Mouse (Mus musculus) right cerebral cortex, postnatal 10 days (tissue): ENCODE results near the gene Mtch1.
A peak's percentile ranks its signal among the peaks of the same experiment; 100 is the strongest.
"Not testable (repeated sequence)": the region's sequence is repeated elsewhere in the genome, so short reads cannot be mapped to it uniquely, and the experiment has no call there.

Experiments
- DNase-seq, 2 experiments: peaks; one replicate each; pipeline ENCODE4 v3.0.0; 2021; ENCODE audit warnings: low spot score in 2 of 2

Gene Mtch1

GRCm38 (mm10) chr17:29336266-29336990 lies 11.3 kb downstream of the Mtch1 start:
- DNase-seq, result peak in 1 of 2 experiments; percentile 25

- DNase-seq, result peak in 1 of 2 experiments; percentile 37
Observed at GRCm38 (mm10) chr17:29332186-29332685, 15.5 kb downstream of the Mtch1 start.

DNA sequence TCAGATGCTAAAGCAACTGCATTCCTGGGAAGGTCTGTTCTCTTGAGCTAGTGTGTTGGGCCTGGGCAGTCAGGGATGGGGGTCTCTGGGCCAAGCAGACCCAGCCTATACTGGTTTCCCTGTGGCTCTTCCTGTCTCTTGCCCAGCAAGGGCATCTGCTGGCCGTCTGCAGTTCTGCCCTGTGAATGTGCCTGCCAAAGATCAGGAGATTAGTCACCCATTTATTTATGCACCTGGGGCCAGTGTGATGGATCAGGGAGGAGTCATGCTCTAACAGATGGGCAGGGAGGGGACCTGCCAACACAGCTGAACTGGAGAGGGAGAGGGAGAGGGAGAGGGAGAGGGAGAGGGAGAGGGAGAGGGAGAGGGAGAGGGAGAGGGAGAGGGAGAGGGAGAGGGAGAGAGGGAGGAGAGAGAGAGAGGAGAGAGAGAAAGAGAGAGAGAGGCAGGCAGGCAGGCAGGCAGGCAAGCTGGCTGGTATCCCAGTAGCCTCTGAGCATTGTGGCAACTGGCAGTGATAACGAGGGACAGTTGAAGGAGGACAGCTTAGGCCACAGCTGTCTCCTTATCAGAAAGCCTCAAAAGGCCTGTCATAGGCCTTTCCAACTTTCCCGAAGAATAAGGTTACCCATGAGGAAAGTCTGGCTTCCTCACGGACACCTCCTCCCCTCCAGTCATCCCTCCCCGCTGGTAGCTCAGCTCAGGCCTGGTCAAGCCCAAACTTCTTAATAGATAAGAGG lies 16.9 kb downstream of the Mtch1 start:
- peak in 1 of 2 experiments; percentile 35 for DNase-seq

DNA sequence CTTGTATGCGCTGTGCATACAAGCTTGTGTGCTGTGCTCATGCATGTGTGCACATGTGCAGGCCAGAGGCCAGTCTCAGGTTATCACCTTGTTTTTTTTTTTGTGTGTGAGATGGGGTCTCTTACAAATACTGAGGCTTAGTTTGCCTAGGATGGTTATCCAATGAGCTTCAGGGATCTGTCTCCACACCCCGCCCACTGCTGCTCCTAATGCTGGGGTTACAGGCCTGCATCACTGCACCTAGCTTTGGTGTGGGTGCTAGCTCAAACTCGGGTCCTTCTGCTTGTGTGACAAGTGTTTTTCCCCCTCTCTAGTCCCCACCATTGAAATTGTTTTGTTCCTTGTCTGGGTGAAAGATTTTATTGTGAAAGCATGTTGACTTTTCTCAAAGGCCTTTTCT lies 17.5 kb downstream of the Mtch1 start:
- DNase-seq, result peak in 1 of 2 experiments; percentile 31

- peak in 1 of 2 experiments; percentile 34 for DNase-seq
Observed at GRCm38 (mm10) chr17:29327691-29328090, 20.0 kb downstream of the Mtch1 start.

DNA sequence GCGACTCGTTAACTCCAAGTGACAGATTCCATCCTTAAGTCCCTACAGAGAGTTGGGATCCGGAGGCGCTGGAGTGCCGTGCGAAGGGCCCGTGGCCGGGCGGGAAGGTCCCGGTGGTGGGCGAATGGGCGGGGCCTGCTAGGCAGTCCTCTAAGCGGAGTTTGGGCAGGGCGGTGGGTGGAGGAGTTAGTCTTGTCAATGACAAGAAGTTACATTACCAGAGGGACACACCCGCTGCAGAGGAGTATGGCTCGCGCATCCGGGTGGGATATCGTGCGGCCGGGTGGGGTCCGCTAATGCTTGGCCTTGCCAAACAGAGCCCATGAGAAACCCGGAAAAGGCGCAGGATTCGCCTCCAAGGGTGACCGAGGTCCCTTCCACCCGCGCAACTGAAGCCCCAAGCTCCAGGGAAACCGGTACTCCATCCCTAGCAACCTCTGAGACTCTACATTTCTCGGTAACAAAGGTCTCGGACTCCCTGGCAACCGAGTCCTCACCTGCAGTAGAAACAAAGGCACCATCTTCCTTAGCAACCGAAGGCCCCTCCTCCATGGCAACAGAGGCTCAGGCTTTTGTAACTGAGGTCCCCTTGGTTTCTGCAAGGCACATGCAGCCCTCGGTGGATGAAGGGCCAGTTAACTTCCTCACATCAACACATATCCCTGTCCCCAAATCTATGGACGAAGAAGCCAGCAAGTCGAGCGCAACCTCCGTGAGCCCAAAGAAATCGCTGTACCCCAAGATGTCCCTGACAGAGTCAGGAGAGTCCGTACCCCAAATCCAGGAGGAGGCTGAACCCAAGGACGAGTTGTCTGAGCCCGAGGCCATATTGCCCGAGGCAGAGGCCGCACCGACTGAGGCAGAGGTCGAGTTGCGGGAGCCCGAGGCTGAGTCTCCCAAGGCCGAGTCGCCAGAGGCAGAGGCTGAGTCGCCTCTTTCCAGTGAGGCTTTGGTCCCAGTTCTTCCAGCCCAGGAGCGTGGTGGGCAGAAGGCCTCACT lies 20.9 kb downstream of the Mtch1 start:
- peak; percentile 70 to 79 for DNase-seq

DNA sequence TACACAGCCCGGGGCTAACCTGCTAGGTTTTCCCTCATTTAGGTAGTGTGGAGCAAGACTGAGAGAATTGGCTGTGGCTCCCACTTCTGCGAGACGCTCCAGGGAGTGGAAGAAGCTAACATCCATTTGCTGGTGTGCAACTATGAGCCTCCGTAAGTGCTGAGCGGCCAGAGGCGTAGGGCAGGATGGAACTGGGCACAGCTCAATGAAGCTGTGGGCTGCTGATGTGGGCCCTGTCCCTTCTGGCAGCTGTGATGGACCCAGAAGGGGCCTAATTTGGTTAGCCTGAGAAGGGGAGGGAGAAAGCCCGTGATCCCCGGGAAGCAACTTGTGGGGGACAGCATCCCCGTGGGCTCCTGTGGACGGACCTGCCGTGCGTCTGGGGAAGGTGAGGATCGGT lies 21.9 kb downstream of the Mtch1 start:
- DNase-seq, result no peak

- no peak for DNase-seq
Observed at GRCm38 (mm10) chr17:29323625-29324024, 24.1 kb downstream of the Mtch1 start.

DNA sequence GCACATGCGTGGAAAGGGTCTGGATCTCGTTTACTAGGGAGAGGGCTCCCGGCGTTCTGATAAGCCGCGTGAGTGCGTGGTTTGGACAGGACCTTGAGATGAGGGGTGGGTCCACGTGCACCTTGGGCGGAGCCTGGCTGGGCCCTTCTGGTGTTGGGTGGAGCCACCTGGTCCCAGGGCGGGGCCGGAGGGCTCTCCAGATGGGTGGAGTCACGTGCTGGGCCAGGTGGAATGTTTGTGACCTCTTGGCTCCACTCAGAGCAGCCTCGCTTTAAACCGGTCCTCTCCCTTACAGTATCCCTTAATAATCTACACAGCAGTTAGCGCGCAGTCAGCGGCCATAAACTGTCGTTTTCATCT lies 25.2 kb downstream of the Mtch1 start:
- peak in 1 of 2 experiments; percentile 25 for DNase-seq

GRCm38 (mm10) chr17:29321765-29322602 lies 25.8 kb downstream of the Mtch1 start:
- peak in 1 of 2 experiments; percentile 26 for DNase-seq

GRCm38 (mm10) chr17:29319881-29320639 lies 27.7 kb downstream of the Mtch1 start:
- DNase-seq, result no peak

- DNase-seq, result no peak
Observed at GRCm38 (mm10) chr17:29319476-29319875, 28.3 kb downstream of the Mtch1 start.

GRCm38 (mm10) chr17:29318731-29319250 lies 28.9 kb downstream of the Mtch1 start:
- no peak for DNase-seq

GRCm38 (mm10) chr17:29317380-29317779 lies 30.4 kb downstream of the Mtch1 start, which contains the start of gene Pi16:
Pi16 (plus strand) TSS chr17:29317680.
- DNase-seq, result not testable (repeated sequence)

GRCm38 (mm10) chr17:29316891-29317290 lies 30.8 kb downstream of the Mtch1 start:
- DNase-seq, result no peak

DNA sequence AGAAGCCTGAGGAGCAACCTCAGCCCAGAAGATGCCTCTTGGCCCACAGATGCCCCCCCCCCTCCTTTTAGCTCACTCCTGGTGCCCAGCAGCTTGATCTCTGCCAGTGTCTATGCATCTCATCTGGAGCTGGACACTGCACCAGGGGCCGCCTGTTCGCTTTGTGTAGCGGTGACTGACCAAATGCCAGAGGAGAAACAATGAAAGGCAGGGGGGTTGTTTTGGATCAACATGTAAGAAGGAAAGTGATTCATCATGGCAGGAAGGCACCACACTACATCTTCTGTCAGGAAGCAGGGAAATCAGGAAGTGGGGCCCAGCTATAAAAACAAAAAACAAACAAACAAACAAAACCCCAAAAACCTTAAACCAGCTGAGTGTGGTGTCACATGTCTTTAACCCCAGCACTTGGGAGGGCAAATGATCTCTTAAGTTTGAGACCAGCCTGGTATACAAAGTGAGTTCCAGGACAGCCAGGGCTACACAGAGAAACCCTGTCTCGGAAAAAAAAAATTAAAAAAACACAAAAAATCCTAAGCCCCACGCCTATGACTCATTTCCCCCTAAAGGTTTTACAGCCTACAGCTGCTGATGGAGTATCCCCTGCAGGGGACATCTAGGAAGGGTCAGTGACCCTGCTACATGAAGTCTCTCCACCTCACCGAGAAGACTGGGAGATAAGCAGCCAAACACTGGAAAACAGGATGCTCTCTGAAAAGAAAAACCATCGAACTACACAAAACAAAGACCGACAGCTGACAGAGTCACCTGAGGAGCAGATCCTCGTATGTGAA lies 31.9 kb downstream of the Mtch1 start:
- DNase-seq, result no peak

DNA sequence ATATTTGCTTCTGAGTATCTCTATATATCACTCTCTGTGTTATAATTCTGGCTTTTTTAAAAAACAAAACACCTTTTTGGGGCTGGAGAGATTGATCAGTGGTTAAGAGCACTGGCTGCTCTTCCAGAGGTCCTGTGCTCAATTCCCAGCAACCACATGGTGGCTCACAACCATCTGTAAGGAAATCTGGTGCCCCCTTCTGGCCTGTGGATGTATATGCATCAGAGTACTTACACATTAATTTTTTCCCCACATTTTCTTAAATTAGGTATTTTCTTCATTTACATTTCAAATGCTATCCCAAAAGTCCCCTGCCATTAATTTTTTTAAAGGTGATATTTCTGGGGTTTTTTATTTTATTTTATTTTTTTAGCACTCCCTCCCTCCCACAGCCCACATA lies 34.4 kb downstream of the Mtch1 start:
- no peak for DNase-seq

DNA sequence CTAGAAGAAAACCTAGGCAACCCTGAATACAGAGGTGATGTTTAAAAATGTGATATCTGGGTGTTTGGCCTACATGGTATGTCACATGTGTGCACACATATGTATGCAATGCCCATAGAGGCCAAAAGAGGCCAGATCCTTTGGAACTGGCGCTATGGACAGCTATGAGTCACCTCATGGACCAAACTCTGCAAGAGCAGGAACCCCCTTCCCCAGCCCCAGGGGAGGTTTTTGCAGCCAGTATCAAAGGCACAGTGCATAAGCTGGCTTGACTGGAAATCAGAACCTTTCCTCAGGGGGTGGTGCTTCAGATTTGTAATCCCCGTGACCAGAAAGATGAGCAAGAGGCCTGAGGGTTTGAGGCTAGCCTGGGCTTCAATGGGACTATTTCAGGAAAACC lies 35.7 kb downstream of the Mtch1 start:
- no peak for DNase-seq

- DNase-seq, result no peak
Observed at GRCm38 (mm10) chr17:29311602-29312001, 36.1 kb downstream of the Mtch1 start.
